Mouse (Mus musculus) midbrain, embryonic 10.5 days (tissue): ENCODE results near the gene Spef1. TPM values are rescaled to one million over a fixed set of nuclear protein-coding genes. Genes with fewer than 3 reads are reported as not detected.
A peak's percentile ranks its signal among the peaks of the same experiment; 100 is the strongest.

Experiments
- DNase-seq: peaks from one replicate; pipeline ENCODE4 v3.0.0-alpha.2; 2017; ENCODE audit warnings: low spot score
- H3K27ac ChIP-seq: fragments of 300-500 bp; sonication (generic); replicated peaks from 2 replicates; pipeline ENCODE4 v1.5.1; 2016; ENCODE audit warnings: mild to moderate bottlenecking
- H3K27me3 ChIP-seq: fragments of 300-500 bp; sonication (generic); 2 replicates; pipeline ENCODE4 v1.6.1; 2016; ENCODE audit warnings: low read depth, mild to moderate bottlenecking; ENCODE audit not compliant: poor library complexity, severe bottlenecking
- H3K36me3 ChIP-seq: fragments of 300-500 bp; sonication (generic); 2 replicates; pipeline ENCODE4 v1.6.1; 2016; ENCODE audit warnings: mild to moderate bottlenecking, moderate library complexity
- H3K4me1 ChIP-seq: fragments of 300-500 bp; sonication (generic); 2 replicates; pipeline ENCODE4 v1.6.1; 2016
- H3K4me3 ChIP-seq: fragments of 300-500 bp; sonication (generic); 2 replicates; pipeline ENCODE4 v1.5.1; 2016; ENCODE audit warnings: mild to moderate bottlenecking, moderate library complexity
- H3K9me3 ChIP-seq: fragments of 300-500 bp; sonication (generic); replicated peaks from 2 replicates; pipeline ENCODE4 v1.6.1; 2016; ENCODE audit warnings: mild to moderate bottlenecking
- WGBS: fragments of 180-500 bp; shearing (Covaris S2); methylation state at CpG from one replicate; pipeline ENCODE4 v1.1.7; 2016; 5-methylcytosine and 5-hydroxymethylcytosine counted together
- polyA plus RNA-seq: library from polyadenylated mRNA; unstranded; fragments of >200 nt; fragmentation: Nextera tagmentation; extraction: Ambion mirVana; gene quantifications from 2 replicates; pipeline ENCODE4 v1.2.1, GENCODE M21; 2016

Gene Spef1
- polyA plus RNA-seq, 1 experiment from 2014 or later, result 3.7 TPM

DNA sequence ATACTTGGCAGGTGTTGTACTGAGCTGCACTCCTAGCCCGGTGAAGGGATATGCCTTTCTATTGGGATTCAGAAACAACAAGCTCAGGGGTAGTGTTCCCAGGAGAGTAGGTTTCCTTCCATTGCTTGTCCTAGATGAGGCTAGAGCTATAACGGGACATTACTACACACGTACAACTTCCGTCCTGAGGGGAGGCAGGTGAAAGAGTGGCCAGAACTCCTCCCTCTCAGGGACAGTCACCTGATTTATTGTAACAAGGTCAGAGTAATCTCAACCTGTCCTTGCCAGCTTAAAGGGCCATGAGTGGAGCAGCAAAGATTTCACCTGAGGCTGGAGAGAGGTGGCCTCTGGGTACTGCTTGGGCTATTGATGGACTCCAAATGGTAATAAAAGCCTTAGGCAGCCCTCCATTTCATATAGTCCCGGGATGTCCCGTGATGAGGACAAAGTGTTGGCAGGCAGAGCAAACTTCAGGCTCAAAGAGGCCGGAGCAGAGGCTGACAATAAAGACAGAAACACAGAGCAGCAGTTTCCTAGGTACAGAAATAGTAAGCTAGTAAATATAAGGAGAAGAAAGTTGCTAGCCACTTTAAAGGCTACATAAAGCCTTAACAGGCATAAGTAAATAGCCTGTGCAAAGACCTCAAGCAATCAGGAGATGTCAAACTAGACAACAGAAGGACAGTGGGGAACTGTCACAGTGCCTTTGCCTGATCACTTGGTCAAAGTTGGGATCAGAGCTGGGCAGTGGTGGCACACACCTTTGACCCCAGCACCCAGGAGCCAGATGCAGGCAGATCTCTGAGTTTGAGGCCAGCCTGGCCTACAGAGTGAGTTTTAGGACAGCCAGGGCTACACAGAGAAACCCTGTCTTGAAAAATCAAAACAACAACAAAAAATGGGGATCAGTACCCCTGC is 29.1 kb upstream of the Spef1 start:
- no peaks in the 10 kb centered on the region for H3K9me3 ChIP-seq
- H3K36me3 ChIP-seq, result peaks cover 24% of the 10 kb centered on the region
- peaks cover 9% of the 10 kb centered on the region for H3K4me1 ChIP-seq
- no peak overlapping the region for H3K27ac ChIP-seq
- H3K4me3 ChIP-seq, result no peak overlapping the region
- DNase-seq, result no peak
- WGBS, result 93% methylated on average over 7 of the region's 7 CpGs
- H3K27me3 ChIP-seq, result no peaks in the 10 kb centered on the region

DNA sequence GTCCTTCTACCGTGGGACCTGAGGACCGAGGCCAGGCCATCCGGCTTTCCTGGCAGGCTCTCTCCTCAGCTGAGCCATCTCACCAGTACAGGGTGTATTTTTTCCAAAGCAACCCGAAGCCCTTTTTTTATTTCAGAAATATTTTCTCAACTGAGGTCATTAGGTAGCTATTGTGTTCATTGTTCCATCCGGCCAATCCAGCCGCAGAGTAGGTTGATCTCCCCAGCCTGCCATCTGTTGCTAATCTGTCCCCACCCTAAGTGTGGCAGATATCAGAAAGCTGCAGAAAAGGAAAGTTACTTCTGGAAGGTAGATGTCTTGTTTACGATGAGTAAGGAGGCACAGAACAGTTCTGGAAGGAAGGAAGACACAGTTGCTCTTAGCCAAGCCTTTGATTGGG is 26.7 kb upstream of the Spef1 start:
- Histone ChIP-seq H3K9me3 (no peaks in the 10 kb centered on the region), H3K27ac (peak overlapping the region; percentile 58; the same call in 1 of the 2 replicates), H3K27me3 (no peaks in the 10 kb centered on the region), H3K36me3 (peaks cover 24% of the 10 kb centered on the region), H3K4me1 (peaks cover 28% of the 10 kb centered on the region), H3K4me3 (no peak overlapping the region)
- no peak for DNase-seq
- WGBS, result 87% methylated on average over 7 of the region's 7 CpGs

DNA sequence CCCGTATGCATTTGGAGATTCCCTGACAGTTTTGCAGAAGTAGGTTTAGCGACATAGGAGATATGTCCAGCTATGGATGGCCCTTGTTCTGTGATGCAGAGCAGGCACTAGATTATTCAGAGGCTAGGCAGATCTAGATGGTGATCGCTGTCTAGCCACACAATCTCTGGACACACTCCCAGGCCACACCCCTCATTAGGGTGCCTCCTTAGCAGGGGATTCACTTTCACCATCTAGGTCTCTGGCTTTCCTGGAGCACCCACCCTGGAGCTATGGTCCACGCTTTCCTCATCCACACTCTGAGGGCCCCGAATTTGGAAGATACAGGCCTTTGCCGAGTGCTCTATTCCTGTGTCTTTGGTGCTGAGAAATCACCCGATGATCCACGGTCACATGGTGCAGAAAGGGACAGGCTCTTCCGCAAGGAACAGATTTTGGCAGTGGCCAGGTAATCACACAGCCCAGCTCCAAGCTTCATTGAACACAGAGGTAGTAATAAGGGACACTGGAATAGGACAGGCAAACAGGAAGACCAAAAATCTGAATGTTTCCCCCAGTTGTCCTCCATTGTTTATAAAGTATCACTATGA is 24.0 kb upstream of the Spef1 start:
- Histone ChIP-seq H3K4me1 (peaks cover 32% of the 10 kb centered on the region), H3K4me3 (peak overlapping the region; percentile 68), H3K36me3 (peaks cover 24% of the 10 kb centered on the region), H3K27me3 (no peaks in the 10 kb centered on the region), H3K27ac (peak overlapping the region; percentile 91), H3K9me3 (no peaks in the 10 kb centered on the region)
- no peak for DNase-seq
- WGBS, result 82% methylated on average over 9 of the region's 9 CpGs

DNA sequence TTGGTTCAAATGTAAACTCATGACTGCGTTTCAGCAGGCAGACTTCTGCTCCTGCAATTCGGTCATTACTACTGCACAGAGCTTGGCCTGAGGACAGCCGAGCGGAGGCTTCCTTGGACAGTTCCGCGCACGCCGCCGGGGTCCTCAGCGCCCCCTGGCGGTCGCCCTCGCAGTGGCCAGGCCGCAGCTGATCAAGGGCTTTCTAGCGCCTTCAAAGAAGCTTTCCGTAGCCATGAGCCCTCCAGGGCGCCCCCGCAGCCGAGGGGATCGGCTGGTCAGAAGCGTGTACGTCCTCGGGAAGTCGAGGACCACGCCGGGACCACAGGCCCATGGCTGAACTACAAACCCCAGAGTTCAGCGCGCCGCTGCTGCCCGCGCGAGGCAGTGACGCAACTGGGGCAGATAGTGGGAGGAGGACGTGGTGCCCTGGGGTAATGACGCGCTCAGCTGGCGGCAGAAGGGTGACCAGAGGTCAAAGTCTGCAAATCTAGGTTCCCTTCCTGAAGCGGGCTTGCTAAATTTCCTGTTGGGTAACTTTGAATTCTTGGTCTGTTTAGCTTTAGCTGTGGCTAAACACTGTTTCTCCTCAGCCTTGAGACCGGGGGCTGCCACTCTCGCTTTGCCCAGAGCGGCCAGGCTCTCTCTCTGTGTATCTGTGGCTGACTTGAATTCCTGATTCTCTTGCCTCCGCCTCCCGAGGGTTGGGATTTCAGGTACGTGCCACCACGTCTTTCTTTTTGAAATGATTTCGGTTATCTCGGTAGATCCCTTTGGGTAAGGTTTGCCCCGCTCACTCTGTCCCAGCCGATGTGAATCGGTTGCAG is 23.1 kb upstream of the Spef1 start:
- WGBS, result 2% methylated on average over 50 of the region's 50 CpGs
- DNase-seq, result peak; percentile 96
- H3K4me1 ChIP-seq, result peaks cover 32% of the 10 kb centered on the region

DNA sequence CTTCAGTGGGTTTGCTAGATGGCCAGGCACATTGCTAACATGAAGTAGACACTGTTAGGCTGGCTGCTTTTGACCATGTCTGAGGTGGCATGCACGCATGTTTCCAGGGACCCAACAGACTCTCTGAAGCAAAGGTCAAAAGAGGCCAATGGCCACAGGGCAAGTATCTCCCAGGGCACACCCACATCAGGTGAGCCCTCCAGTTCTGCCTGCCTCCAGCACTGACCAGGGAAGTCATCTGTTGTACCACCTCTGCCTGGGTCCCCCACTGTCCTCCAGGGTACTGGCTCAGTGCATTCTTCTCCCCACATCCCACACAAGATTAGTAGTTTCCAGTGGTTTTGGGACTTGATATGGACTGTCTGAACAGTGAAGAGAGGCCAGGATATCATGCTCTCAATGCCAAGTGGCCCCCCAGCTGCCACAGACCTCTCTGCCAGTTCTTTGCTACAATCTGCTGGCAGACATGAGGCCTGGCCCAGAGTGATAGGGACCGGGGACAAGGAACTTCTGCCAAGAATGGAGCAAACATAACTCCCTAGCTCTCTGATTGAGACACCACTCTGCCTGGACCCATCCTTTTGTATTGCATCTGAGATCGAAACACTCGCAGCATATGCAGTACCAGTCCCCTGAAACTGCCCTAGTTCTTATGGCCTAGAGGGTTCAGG is 22.2 kb upstream of the Spef1 start:
- H3K27me3 ChIP-seq, result no peaks in the 10 kb centered on the region
- peak overlapping the region; percentile 68 for H3K4me3 ChIP-seq
- peak overlapping the region; percentile 91 for H3K27ac ChIP-seq
- no peak for DNase-seq
- peaks cover 18% of the 10 kb centered on the region for H3K36me3 ChIP-seq
- peaks cover 37% of the 10 kb centered on the region for H3K4me1 ChIP-seq
- WGBS, result 80% methylated on average over 4 of the region's 4 CpGs
- H3K9me3 ChIP-seq, result no peaks in the 10 kb centered on the region

More for the DNA sequence above, 23.1 kb upstream of the Spef1 start:
- no peaks in the 10 kb centered on the region for H3K27me3 ChIP-seq
- no peaks in the 10 kb centered on the region for H3K9me3 ChIP-seq
- peak overlapping the region; percentile 91 for H3K27ac ChIP-seq
- H3K36me3 ChIP-seq, result peaks cover 24% of the 10 kb centered on the region
- H3K4me3 ChIP-seq, result peak overlapping the region; percentile 68

DNA sequence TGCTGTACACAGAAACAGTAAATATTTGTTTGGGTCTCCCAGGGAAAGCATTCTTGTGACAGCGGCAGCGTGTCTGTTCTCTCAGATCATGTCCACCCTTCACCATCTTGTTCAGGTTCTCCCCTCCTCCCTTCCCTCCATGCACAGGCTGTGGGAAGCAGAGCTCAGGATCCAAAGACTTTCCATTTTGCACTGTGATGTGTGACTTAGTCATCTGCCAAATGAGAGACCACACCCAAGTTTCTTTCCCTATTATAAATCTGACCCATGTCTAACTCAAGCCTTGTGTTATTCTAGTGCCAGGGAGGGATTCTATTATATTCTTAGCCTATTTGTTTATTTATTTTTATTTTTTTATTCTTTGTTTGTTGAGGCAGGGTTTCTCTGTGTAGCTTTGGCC is 21.3 kb upstream of the Spef1 start:
- 87% methylated on average over 2 of the region's 2 CpGs for WGBS
- H3K27ac ChIP-seq, result no peak overlapping the region; the same call in 1 of the 2 replicates
- H3K27me3 ChIP-seq, result no peaks in the 10 kb centered on the region

DNA sequence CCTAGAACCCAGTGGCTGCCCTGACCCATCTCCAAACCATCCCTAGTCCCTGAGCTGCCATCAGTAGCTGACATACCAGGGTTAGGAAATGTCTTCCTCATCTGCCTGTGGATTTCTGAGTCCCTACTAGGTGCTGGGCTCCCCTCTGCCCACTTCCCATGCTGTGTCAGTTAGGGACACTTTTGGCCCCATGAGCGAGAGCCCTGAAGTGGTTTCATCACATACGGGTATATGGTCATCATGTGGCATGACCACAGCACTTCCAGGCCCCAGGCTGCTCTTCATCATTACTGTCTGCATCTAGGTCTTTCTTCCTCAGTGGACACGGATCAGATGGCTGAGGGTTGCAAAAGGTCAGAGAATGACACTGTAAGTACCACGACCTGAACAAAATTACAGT is 19.7 kb upstream of the Spef1 start, which contains the start of gene Ap5s1:
TSS of gene Ap5s1 (plus strand) at position 301 of the 400 bp plus-strand sequence.
- Histone ChIP-seq H3K27me3 (no peaks in the 10 kb centered on the region), H3K4me1 (peaks cover 30% of the 10 kb centered on the region), H3K4me3 (no peak within 1 kb of the TSS), H3K36me3 (peaks cover 9% of the 10 kb centered on the region), H3K27ac (no peak within 1 kb of the TSS), H3K9me3 (no peaks in the 10 kb centered on the region)
- WGBS, result 85% methylated on average over 4 of the region's 4 CpGs
- no peak for DNase-seq

More for the DNA sequence above, 21.3 kb upstream of the Spef1 start:
- Histone ChIP-seq H3K4me3 (no peak overlapping the region), H3K36me3 (peaks cover 12% of the 10 kb centered on the region), H3K4me1 (peaks cover 37% of the 10 kb centered on the region), H3K9me3 (no peaks in the 10 kb centered on the region)
- DNase-seq, result no peak

DNA sequence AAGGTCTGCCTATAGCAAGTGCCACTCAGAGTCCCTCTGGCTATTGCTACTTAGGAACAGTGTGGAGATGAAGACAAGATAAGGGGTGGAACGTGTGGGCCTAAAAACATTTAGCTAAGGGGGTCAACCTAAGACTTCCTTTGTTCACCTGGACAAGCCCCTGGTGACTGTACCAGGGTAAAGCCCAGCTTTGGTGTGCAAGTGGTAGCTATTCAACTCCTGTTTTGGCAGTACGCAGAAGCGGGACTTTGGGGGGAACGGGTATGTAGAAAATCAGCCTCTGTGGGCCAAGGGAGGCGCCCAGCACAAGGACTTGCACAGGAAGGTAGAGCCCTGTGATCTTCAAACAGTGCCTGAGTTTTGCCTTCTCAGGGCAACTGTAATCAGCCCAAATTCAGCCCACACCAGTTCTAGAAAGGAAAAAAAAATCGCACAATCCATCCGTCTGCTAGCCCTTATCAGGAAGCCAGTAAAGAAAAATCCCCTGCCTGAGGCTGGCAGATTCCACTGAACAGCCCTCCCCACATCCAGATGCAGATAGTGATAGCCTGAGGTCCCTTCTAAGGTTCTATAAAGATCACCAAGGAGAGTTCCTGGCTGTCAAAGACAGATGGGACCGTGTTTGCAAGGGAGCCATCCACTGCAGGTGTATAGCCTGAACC is 18.6 kb upstream of the Spef1 start:
- 0 out of 2 replicates have a peak overlapping the region, but pooled peaks have one; percentile 9 for H3K27ac ChIP-seq
- no peak overlapping the region for H3K4me3 ChIP-seq
- WGBS, result 86% methylated on average over 8 of the region's 8 CpGs
- H3K9me3 ChIP-seq, result no peaks in the 10 kb centered on the region
- H3K4me1 ChIP-seq, result peaks cover 23% of the 10 kb centered on the region
- no peaks in the 10 kb centered on the region for H3K27me3 ChIP-seq
- DNase-seq, result no peak
- H3K36me3 ChIP-seq, result peaks cover 20% of the 10 kb centered on the region

DNA sequence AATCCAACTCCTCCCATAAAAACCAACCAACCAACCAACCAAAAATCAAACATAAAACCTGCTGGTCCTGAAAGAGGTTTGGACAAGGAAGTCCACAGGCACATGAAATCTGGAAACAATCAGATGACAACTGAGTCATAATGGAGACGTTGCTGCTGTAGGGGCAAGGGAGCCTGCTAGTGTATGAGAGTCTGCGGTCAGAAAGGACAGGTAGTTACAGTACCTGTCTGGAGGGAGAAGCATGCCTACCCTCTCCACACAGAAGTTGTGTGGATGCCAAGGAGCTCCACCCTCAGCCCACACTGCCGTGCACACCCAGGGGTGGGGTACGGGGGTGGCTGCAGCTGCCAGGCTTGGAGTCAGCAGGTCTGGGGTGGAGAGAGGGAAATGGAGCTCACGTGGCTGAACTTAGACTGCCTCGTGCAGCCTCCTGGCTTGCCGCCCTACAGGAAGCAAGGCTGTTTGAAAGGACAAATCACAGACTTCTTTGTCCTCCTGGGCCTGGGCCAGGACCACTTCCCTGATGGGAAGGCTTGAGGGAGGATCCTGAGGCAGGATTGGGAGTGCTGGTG is 17.4 kb upstream of the Spef1 start:
- H3K9me3 ChIP-seq, result no peaks in the 10 kb centered on the region
- H3K27me3 ChIP-seq, result no peaks in the 10 kb centered on the region
- DNase-seq, result no peak
- H3K4me1 ChIP-seq, result peaks cover 15% of the 10 kb centered on the region
- 0 out of 2 replicates have a peak overlapping the region, but pooled peaks have one; percentile 19 for H3K27ac ChIP-seq
- no peak overlapping the region for H3K4me3 ChIP-seq
- peaks cover 32% of the 10 kb centered on the region for H3K36me3 ChIP-seq
- WGBS, result 68% methylated on average over 7 of the region's 7 CpGs

DNA sequence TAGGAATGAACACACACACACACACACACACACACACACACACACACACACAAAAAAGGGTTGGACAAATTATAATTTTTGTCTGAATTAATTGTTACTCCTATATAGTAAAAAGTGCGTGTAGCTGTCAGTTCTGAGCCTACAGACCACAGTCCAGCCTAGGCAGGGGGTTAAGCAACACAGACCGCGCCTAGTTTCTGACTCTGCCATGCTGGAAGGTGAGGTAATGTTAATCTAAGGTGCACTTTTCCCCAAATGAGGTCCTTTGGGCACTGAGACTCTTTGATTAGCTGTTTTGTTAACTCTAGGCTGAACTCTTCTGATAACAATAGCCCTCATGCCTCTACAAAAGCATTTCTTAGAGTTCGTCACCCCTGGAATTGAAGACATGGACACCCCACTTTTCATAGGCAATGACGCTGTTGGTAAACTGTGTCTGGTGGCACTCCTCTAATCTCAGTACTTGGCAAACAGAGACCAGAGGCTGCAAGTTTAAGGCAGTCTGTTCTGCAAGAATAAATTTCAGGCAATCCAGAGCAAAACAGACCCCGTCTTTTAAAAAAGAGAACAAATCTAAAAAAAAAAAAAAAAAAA is 16.8 kb upstream of the Spef1 start:
- Histone ChIP-seq H3K9me3 (no peaks in the 10 kb centered on the region), H3K27me3 (no peaks in the 10 kb centered on the region), H3K27ac (no peak overlapping the region), H3K36me3 (peaks cover 38% of the 10 kb centered on the region), H3K4me1 (peaks cover 9% of the 10 kb centered on the region), H3K4me3 (no peak overlapping the region)
- WGBS, result 87% methylated on average over 6 of the region's 6 CpGs
- DNase-seq, result no peak

DNA sequence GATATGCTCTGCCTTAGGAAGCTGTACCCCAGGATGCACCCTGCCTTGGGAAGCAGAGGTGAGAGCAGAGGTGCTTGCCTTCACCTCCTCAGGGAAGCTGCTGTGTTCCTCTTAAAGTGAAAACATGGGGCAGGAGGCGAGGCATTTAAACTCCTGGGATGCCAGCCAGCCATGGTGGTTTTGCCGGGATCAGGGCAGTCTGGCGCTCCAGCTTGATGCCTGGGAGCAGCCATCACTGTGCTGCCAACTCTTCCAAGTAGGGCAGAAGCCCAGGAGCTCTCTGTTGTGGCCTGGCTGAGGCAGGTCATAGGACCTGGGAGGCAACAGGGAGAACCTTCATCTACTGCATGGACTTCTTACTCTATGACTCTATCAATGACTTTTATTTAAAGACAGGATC is 14.2 kb upstream of the Spef1 start:
- no peak overlapping the region for H3K27ac ChIP-seq
- H3K27me3 ChIP-seq, result no peaks in the 10 kb centered on the region
- peaks cover 63% of the 10 kb centered on the region for H3K36me3 ChIP-seq
- DNase-seq, result no peak
- 95% methylated on average over 3 of the region's 3 CpGs for WGBS
- H3K9me3 ChIP-seq, result no peaks in the 10 kb centered on the region
- H3K4me3 ChIP-seq, result no peak overlapping the region
- peaks cover 18% of the 10 kb centered on the region for H3K4me1 ChIP-seq
